Mouse (Mus musculus): ENCODE data around the gene Aldoc. TPM values are rescaled to one million over a fixed set of nuclear protein-coding genes. Genes with fewer than 3 reads are reported as not detected.

The Aldoc gene
- polyA plus RNA-seq, 1 experiment from 2014 or later, result 36.8 TPM

DNA sequence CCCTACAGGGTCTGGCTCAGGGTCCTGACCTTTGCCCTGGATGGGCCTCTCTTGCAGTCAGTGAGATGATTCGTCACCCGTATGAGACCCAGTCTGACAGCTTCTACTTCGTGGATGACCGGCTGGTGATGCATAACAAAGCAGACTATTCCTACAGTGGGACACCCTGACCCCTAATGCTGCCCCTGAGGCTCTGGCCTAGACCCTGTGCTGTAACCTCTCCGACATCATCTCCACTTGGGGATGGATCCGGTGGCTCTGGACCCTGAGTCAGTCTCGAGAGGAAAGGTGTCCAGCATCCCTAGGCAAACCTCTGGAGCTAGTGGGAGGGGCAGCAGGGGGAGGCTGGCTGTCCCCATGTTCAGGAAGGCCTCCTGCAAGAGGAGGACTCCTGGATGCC lies 25.7 kb downstream of the Aldoc start:
- Histone ChIP-seq H3K27ac (replicated peaks) (no peak overlapping the region), H3K9ac (no peak overlapping the region), H3K9me3 (replicated peaks) (no peaks in the 10 kb centered on the region), H3K4me3 (replicated peaks) (no peak overlapping the region), H3K4me2 (replicated peaks) (no peak overlapping the region), H3K36me3 (peaks cover 12% of the 10 kb centered on the region), H3K27me3 (no peaks in the 10 kb centered on the region), H3K4me1 (peaks cover 39% of the 10 kb centered on the region)
- ATAC-seq (ENCODE audit: insufficient number of reproducible peaks, low FRiP score, low TSS enrichment, low read depth), result no peak
- WGBS, result 61% methylated on average over 7 of the region's 7 CpGs

DNA sequence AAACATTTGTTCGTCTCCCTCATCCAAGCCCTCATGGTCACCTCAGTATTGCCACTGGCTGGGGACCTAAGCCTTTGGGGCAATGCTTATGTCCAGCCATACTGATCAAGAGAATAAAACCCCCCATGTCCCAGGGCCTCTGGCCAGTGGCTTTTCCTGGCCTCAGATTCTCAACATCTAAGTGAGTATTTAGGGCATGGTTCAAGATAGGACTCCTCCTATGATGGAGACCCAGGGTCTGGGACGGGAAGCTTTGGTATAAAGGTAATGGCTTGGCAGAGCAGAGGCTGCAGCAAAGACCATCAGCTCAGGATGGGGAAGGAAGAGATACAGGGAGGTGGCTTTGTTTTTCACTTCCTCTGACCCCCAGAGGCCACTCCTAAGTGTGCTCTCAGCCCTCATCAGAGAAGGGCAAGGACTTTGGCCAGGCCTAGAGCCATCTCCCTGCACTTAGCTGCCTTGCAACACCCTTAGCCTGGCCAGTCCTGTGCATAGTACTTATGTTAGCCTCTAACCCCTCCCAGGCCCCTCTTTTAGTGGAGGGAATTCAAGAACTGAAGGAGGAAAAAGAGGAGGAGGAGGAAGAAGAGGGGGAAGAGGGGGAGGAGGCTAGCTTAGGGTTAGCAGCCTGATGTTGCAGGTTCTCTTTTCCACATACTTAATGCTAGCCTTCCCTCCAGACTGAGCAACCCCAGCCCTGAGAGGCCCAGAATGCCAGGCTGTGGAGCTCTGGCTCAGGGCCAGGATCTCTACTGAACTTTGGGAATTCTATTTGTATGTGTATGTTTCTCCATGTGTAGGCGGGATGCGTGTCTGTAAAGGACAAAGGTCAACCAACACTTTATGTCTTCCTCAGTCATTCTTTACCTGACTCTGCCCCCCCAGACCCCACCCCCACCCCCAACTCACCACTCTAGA lies 26.9 kb downstream of the Aldoc start:
- WGBS, result 69% methylated on average over 4 of the region's 4 CpGs
- Histone ChIP-seq H3K4me2 (replicated peaks) (no peak overlapping the region), H3K9ac (no peak overlapping the region), H3K27ac (replicated peaks) (no peak overlapping the region), H3K36me3 (peaks cover 12% of the 10 kb centered on the region), H3K4me3 (replicated peaks) (no peak overlapping the region), H3K4me1 (peaks cover 31% of the 10 kb centered on the region), H3K9me3 (replicated peaks) (no peaks in the 10 kb centered on the region), H3K27me3 (no peaks in the 10 kb centered on the region)
- ATAC-seq (ENCODE audit: insufficient number of reproducible peaks, low FRiP score, low TSS enrichment, low read depth), result no peak

DNA sequence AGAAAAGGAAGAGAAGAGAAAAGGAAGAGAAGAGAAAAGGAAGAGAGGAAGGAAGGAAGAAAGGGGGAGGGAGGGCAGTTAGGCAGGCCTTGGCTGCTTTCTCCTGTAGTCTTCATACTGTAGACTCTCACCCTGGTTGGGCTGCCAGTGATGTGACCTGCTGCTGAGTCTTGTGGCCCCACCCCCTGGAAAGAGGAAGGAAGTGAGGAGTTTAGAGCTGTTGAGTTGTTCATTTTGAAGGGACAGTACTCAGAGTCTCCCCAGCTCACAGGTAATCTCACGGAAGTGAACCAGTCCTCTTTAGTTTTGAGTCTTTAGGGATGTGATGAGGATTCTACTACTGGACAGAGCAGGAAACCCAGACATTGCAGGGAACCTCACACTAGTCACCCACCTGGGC lies 30.3 kb downstream of the Aldoc start:
- H3K4me3 ChIP-seq (replicated peaks), result no peak overlapping the region
- no peaks in the 10 kb centered on the region for H3K27me3 ChIP-seq
- no peak overlapping the region for H3K9ac ChIP-seq
- H3K9me3 ChIP-seq (replicated peaks), result no peaks in the 10 kb centered on the region
- H3K4me1 ChIP-seq, result peaks cover 4% of the 10 kb centered on the region; the same call in 1 of the 2 replicates
- H3K4me2 ChIP-seq (replicated peaks), result no peak overlapping the region
- no peak overlapping the region for H3K27ac ChIP-seq (replicated peaks)
- no peak for ATAC-seq (ENCODE audit: insufficient number of reproducible peaks, low FRiP score, low TSS enrichment, low read depth)
- 85% methylated on average over 1 of the region's 1 CpGs for WGBS
- peaks cover 9% of the 10 kb centered on the region for H3K36me3 ChIP-seq

DNA sequence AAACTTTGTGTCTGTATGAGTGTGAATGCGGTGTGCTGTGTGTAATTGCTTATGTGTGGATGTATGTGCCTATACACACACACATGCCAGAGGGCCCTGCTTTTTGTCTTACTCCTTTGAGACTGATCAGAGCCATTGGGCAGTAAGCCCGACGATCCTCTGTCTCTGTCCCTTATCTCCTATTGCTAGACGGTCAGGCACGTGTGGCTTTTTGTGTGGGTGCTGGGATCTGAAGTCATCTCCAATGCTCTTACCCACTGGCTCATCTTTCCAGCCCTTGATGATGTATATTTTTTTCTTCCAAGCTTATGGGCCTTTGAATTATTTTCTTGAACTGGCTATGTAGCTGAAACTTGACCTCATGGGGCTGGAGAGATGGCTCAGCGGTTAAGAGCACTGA lies 32.1 kb downstream of the Aldoc start:
- H3K36me3 ChIP-seq, result no peaks in the 10 kb centered on the region
- peaks cover 3% of the 10 kb centered on the region; the same call in 1 of the 2 replicates for H3K4me1 ChIP-seq
- no peak for ATAC-seq (ENCODE audit: insufficient number of reproducible peaks, low FRiP score, low TSS enrichment, low read depth)
- no peak overlapping the region for H3K4me3 ChIP-seq (replicated peaks)
- 77% methylated on average over 6 of the region's 6 CpGs for WGBS
- no peak overlapping the region for H3K4me2 ChIP-seq (replicated peaks)
- no peaks in the 10 kb centered on the region for H3K9me3 ChIP-seq (replicated peaks)
- no peak overlapping the region for H3K9ac ChIP-seq
- H3K27me3 ChIP-seq, result no peaks in the 10 kb centered on the region
- no peak overlapping the region for H3K27ac ChIP-seq (replicated peaks)

DNA sequence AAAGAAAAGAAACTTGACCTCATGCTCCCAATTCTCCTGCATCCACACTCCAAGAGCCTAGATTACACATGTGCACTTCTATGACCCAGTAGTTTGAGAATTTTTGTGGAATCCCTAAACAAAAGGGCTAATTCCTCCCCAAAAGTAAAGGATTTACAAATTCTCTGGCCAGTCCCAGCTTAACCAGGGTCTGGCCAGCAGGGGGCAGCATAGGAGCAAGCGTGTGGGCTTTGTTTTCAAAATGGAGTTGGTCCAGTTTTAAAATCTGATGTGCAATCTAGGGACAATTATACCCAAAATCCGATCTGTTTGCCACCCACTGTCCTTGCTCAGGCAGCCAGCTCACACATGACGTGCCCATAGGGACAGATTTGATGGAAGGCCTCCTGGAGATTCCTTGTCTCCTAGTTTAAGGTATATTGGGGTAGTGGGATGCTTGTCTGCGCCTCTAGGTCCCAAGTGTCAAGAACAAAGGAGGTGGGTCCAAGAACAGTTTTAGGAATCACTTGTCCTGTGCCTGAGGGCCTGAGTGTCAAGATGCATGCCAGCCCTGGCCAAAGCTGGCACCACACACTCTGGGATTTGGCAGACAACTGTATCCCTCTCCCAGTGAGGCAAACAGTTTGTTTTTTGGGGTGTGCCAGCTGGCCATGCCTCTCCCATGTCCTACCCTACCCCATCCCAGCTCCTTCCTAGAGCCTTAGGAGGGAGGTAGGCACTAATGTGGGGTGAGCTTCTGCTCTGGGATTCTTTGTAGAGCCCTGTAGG lies 32.9 kb downstream of the Aldoc start:
- Histone ChIP-seq H3K4me1 (peaks cover 9% of the 10 kb centered on the region; the same call in 1 of the 2 replicates), H3K4me3 (replicated peaks) (no peak overlapping the region), H3K9ac (no peak overlapping the region), H3K27me3 (no peaks in the 10 kb centered on the region), H3K36me3 (no peaks in the 10 kb centered on the region), H3K4me2 (replicated peaks) (no peak overlapping the region), H3K27ac (replicated peaks) (no peak overlapping the region), H3K9me3 (replicated peaks) (no peaks in the 10 kb centered on the region)
- 38% methylated on average over 4 of the region's 4 CpGs for WGBS
- no peak for ATAC-seq (ENCODE audit: insufficient number of reproducible peaks, low FRiP score, low TSS enrichment, low read depth)

DNA sequence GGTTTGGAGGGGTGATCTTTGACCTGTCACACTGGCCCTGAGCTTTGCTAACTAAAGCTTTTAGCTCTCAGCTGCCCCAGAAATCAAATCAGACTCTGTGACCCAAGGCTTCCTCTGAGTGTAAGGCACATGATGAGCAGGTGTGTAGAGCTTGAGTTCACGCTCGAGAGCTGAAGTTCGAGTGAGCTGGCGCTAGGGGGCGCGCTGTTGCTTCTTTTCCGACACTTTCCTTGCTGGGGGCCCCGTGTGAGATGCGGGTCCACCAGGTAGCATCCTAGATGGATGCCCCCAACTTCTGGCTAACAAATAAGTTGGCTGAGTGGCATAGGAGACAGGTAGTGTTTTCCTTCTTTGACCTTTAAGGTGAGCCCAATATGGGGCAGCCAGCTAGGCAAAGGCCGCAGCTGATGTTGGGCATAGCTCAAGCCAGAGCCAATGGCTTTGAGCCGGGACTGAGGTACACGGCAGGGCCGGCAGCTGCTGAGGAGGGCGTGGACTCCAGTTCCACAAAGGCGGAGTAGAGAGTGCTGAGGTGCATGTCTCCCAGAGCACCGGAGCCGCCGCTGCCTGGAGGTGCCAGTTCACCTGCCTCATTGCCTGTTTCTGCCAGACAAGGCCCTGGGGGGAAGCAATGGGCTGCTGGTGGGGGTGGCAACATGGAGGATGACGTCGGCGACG lies 35.7 kb downstream of the Aldoc start:
- no peak overlapping the region for H3K9ac ChIP-seq
- H3K9me3 ChIP-seq (replicated peaks), result no peaks in the 10 kb centered on the region
- H3K4me2 ChIP-seq (replicated peaks), result no peak overlapping the region
- H3K4me3 ChIP-seq (replicated peaks), result no peak overlapping the region
- no peak overlapping the region for H3K27ac ChIP-seq (replicated peaks)
- WGBS, result 14% methylated on average over 22 of the region's 22 CpGs
- no peaks in the 10 kb centered on the region for H3K27me3 ChIP-seq
- H3K36me3 ChIP-seq, result no peaks in the 10 kb centered on the region
- H3K4me1 ChIP-seq, result peaks cover 18% of the 10 kb centered on the region
- no peak for ATAC-seq (ENCODE audit: insufficient number of reproducible peaks, low FRiP score, low TSS enrichment, low read depth)

DNA sequence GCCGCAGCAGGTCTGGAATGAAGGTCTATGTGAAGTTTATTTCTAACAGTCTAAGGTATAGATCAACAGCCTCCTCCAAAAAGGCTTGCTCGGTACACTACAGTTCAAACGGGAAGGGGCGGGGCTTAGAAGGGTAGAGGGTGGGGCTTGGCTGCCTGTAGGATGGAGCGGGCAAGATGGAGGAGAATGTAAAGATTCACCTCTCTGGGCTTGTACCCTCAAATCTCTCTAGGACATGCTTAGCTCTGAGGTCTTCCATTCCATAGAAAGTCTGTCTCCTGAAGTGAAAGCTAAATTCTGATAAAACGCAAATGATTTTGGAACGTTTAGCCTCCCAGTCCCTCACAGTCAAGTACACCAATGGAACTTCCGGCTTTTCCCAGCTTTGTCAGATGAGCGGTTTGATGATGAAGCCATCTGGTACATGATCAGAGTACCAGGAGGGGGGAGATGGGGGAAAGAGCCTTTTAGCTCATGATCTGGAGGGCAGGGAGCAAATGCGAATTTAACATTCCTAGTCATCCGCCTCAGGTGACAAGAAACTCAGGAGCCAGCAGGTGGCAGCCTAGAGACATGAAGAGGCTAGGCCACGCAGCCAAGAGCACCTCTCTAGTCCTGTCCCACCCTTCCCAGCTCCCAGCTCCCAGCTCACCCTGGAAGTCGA lies 37.5 kb downstream of the Aldoc start:
- peak; percentile 61 for ATAC-seq (ENCODE audit: insufficient number of reproducible peaks, low FRiP score, low TSS enrichment, low read depth)
- no peak overlapping the region for H3K9ac ChIP-seq

DNA sequence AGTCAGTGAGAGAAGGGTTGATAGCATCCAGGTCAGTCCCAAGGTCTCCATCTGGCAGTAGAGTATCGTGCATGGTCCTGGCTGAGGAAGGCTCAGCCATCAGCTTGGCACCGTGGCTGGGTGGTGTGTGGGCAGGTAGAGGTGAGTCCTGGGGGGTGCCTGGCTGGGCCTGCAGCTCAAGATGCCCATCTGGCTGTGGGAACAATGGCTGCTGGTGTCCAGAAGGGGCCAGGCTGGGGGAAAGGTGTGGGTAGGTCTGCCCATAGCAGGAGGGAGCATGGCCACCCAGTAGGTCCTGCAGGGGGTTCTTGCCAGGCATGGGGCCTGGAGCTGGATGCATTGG lies 38.0 kb downstream of the Aldoc start:
- Histone ChIP-seq H3K27me3 (no peaks in the 10 kb centered on the region), H3K9ac (no peak overlapping the region), H3K4me1 (peaks cover 23% of the 10 kb centered on the region), H3K4me2 (replicated peaks) (no peak overlapping the region), H3K27ac (replicated peaks) (no peak overlapping the region), H3K4me3 (replicated peaks) (no peak overlapping the region), H3K9me3 (replicated peaks) (no peaks in the 10 kb centered on the region), H3K36me3 (no peaks in the 10 kb centered on the region)
- ATAC-seq (ENCODE audit: insufficient number of reproducible peaks, low FRiP score, low TSS enrichment, low read depth), result no peak
- WGBS, result 59% methylated on average over 2 of the region's 2 CpGs

More for the DNA sequence above, 37.5 kb downstream of the Aldoc start:
- Histone ChIP-seq H3K36me3 (no peaks in the 10 kb centered on the region), H3K4me1 (peaks cover 25% of the 10 kb centered on the region), H3K4me2 (replicated peaks) (peak overlapping the region; percentile 49), H3K27ac (replicated peaks) (no peak overlapping the region), H3K9me3 (replicated peaks) (no peaks in the 10 kb centered on the region), H3K4me3 (replicated peaks) (peak overlapping the region; percentile 37), H3K27me3 (no peaks in the 10 kb centered on the region)
- 13% methylated on average over 13 of the region's 13 CpGs for WGBS

DNA sequence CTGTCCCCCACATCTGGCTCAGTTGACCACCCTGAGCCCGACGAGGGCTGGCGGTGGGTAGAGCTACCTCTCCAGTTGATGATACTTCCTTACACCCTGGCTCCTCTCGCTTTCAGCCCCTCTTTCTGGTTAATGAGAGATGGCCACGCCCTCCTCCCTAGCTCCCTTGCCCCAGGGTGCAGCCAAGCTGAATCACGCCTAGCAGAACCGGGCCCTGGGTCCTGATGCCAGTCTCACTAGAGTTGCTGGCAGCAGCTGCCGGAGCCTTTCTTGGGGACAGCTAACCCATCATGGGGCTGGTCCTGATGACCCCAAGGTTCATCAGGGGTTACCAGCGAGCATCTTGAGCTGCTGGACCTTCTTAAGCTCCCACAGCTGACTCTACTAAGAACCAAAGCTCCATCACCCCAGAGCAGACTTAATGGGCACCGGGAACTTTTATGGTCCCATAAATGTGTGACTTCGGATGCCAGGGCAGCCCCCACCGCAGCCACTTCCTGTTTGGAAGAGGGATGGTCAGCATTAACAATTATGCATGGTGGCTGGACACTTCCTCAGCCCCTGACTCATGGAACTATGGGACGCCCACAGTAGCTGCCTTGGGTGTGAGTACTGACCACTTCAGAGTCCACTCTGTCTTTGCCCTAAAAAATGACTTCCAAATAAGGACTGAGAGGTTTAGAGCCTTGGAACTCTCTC lies 40.7 kb downstream of the Aldoc start:
- WGBS, result 62% methylated on average over 13 of the region's 13 CpGs
- no peaks in the 10 kb centered on the region for H3K9me3 ChIP-seq (replicated peaks)
- H3K9ac ChIP-seq, result no peak overlapping the region
- H3K36me3 ChIP-seq, result no peaks in the 10 kb centered on the region
- H3K4me3 ChIP-seq (replicated peaks), result no peak overlapping the region
- H3K27me3 ChIP-seq, result no peaks in the 10 kb centered on the region
- no peak overlapping the region for H3K27ac ChIP-seq (replicated peaks)
- no peak overlapping the region for H3K4me2 ChIP-seq (replicated peaks)
- peaks cover 22% of the 10 kb centered on the region for H3K4me1 ChIP-seq
- ATAC-seq (ENCODE audit: insufficient number of reproducible peaks, low FRiP score, low TSS enrichment, low read depth), result no peak

DNA sequence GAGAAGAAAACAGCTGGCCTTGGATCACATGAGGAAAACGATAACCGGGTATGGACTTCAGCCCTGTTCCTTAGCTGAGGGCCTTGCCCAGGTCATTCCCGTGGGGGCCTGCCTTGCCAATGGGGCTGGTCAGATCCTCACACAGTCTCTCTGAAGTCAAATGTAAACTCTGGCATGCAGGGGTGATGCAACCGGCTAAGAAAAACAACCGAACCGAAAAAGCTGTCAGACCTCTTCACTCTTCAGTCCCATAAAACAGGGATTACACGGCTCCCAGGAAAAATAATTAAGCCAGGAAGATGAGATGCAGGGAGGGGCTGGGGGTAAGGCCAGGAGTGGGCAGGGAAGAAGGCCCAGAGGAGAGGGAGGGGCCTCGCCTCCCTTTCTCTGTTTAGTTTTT lies 41.3 kb downstream of the Aldoc start:
- H3K27me3 ChIP-seq, result no peaks in the 10 kb centered on the region
- no peak overlapping the region for H3K9ac ChIP-seq
- no peak for ATAC-seq (ENCODE audit: insufficient number of reproducible peaks, low FRiP score, low TSS enrichment, low read depth)
- H3K9me3 ChIP-seq (replicated peaks), result no peaks in the 10 kb centered on the region
- 0 out of 2 replicates have a peak overlapping the region, but pooled peaks have one; percentile 8 for H3K27ac ChIP-seq (replicated peaks)
- H3K36me3 ChIP-seq, result no peaks in the 10 kb centered on the region
- 41% methylated on average over 8 of the region's 8 CpGs for WGBS
- no peak overlapping the region for H3K4me3 ChIP-seq (replicated peaks)
- H3K4me1 ChIP-seq, result peaks cover 22% of the 10 kb centered on the region
- no peak overlapping the region for H3K4me2 ChIP-seq (replicated peaks)
